Mouse (Mus musculus): ENCODE data around the gene Brd1. TPM values are rescaled to one million over a fixed set of nuclear protein-coding genes. Genes with fewer than 3 reads are reported as not detected.
"Not testable (repeated sequence)": the region's sequence is repeated elsewhere in the genome, so short reads cannot be mapped to it uniquely, and the experiment has no call there.

Gene Brd1
- polyA plus RNA-seq, 2 experiments, result 24.9 to 28.2 TPM

- no peak for TF ChIP-seq POLR2A (IDR thresholded peaks at IDR 0.05; ENCODE audit: borderline replicate concordance, extremely low read depth, insufficient read depth, insufficient read length)
These were observed 25.8 kb downstream of the Brd1 start for GRCm38 (mm10) chr15:88708204-88708603.

GRCm38 (mm10) chr15:88706987-88707386 is 27.0 kb downstream of the Brd1 start:
- not testable (repeated sequence) for H3K4me2 ChIP-seq (replicated peaks; ENCODE audit: low read depth, low read length, severe bottlenecking); H3K27ac ChIP-seq (replicated peaks; ENCODE audit: low read depth, low read length); ATAC-seq (ENCODE audit: low FRiP score, low read depth); H3K9me3 ChIP-seq (ENCODE audit: control insufficient read depth, low read length); H3K4me3 ChIP-seq (replicated peaks; ENCODE audit: low read length); H3K27me3 ChIP-seq (ENCODE audit: control insufficient read depth, insufficient read depth, low read length); H3K9ac ChIP-seq (ENCODE audit: low read depth, low read length, severe bottlenecking); H3K4me1 ChIP-seq (ENCODE audit: control insufficient read depth, insufficient read depth, low read length); DNase-seq (ENCODE audit: low spot score)
- H3K36me3 ChIP-seq (ENCODE audit: control insufficient read depth, insufficient read depth, low read length), result peaks cover 98% of the 10 kb centered on the region
- 71% methylated on average over 13 of the region's 13 CpGs for whole genome bisulfite sequencing

More at GRCm38 (mm10) chr15:88708204-88708603, 25.8 kb downstream of the Brd1 start:
- ATAC-seq (ENCODE audit: low FRiP score, low read depth) (no peak), DNase-seq (ENCODE audit: low spot score) (no peak)
- Histone ChIP-seq H3K36me3 (ENCODE audit: control insufficient read depth, insufficient read depth, low read length) (peaks cover 99% of the 10 kb centered on the region), H3K9me3 (ENCODE audit: control insufficient read depth, low read length) (no peaks in the 10 kb centered on the region), H3K27ac (replicated peaks; ENCODE audit: low read depth, low read length) (no peak overlapping the region), H3K27me3 (ENCODE audit: control insufficient read depth, insufficient read depth, low read length) (no peaks in the 10 kb centered on the region), H3K4me3 (replicated peaks; ENCODE audit: low read length) (no peak overlapping the region), H3K4me2 (replicated peaks; ENCODE audit: low read depth, low read length, severe bottlenecking) (no peak overlapping the region), H3K9ac (ENCODE audit: low read depth, low read length, severe bottlenecking) (no peak overlapping the region), H3K4me1 (ENCODE audit: control insufficient read depth, insufficient read depth, low read length) (no peaks in the 10 kb centered on the region)
- WGBS, result 88% methylated on average over 5 of the region's 5 CpGs

- Histone ChIP-seq H3K4me1 (ENCODE audit: control insufficient read depth, insufficient read depth, low read length) (no peaks in the 10 kb centered on the region), H3K9me3 (ENCODE audit: control insufficient read depth, low read length) (no peaks in the 10 kb centered on the region), H3K27me3 (ENCODE audit: control insufficient read depth, insufficient read depth, low read length) (no peaks in the 10 kb centered on the region), H3K36me3 (ENCODE audit: control insufficient read depth, insufficient read depth, low read length) (peaks cover 98% of the 10 kb centered on the region), H3K9ac (ENCODE audit: low read depth, low read length, severe bottlenecking) (no peak overlapping the region), H3K4me3 (replicated peaks; ENCODE audit: low read length) (no peak overlapping the region), H3K27ac (replicated peaks; ENCODE audit: low read depth, low read length) (no peak overlapping the region), H3K4me2 (replicated peaks; ENCODE audit: low read depth, low read length, severe bottlenecking) (no peak overlapping the region)
- DNase-seq (ENCODE audit: low spot score), result no peak
- TF ChIP-seq POLR2A (IDR thresholded peaks at IDR 0.05; ENCODE audit: borderline replicate concordance, extremely low read depth, insufficient read depth, insufficient read length), result no peak
- ATAC-seq (ENCODE audit: low FRiP score, low read depth), result no peak
- WGBS, result 86% methylated on average over 6 of the region's 6 CpGs
These were observed 27.7 kb downstream of the Brd1 start for GRCm38 (mm10) chr15:88706320-88706719.

GRCm38 (mm10) chr15:88704284-88704683 is 29.7 kb downstream of the Brd1 start:
- no peak overlapping the region for H3K4me2 ChIP-seq (replicated peaks; ENCODE audit: low read depth, low read length, severe bottlenecking)
- no peaks in the 10 kb centered on the region for H3K27me3 ChIP-seq (ENCODE audit: control insufficient read depth, insufficient read depth, low read length)
- no peaks in the 10 kb centered on the region for H3K4me1 ChIP-seq (ENCODE audit: control insufficient read depth, insufficient read depth, low read length)
- H3K9ac ChIP-seq (ENCODE audit: low read depth, low read length, severe bottlenecking), result no peak overlapping the region
- no peak overlapping the region for H3K27ac ChIP-seq (replicated peaks; ENCODE audit: low read depth, low read length)
- no peak for DNase-seq (ENCODE audit: low spot score)
- WGBS, result 63% methylated on average over 1 of the region's 1 CpGs
- TF ChIP-seq POLR2A (IDR thresholded peaks at IDR 0.05; ENCODE audit: borderline replicate concordance, extremely low read depth, insufficient read depth, insufficient read length), result no peak
- H3K9me3 ChIP-seq (ENCODE audit: control insufficient read depth, low read length), result no peaks in the 10 kb centered on the region
- no peak for ATAC-seq (ENCODE audit: low FRiP score, low read depth)
- H3K4me3 ChIP-seq (replicated peaks; ENCODE audit: low read length), result no peak overlapping the region
- H3K36me3 ChIP-seq (ENCODE audit: control insufficient read depth, insufficient read depth, low read length), result peaks cover 98% of the 10 kb centered on the region

- Histone ChIP-seq H3K9ac (ENCODE audit: low read depth, low read length, severe bottlenecking) (no peak overlapping the region), H3K36me3 (ENCODE audit: control insufficient read depth, insufficient read depth, low read length) (peaks cover 95% of the 10 kb centered on the region), H3K27ac (replicated peaks; ENCODE audit: low read depth, low read length) (no peak overlapping the region), H3K27me3 (ENCODE audit: control insufficient read depth, insufficient read depth, low read length) (no peaks in the 10 kb centered on the region), H3K4me3 (replicated peaks; ENCODE audit: low read length) (no peak overlapping the region), H3K4me1 (ENCODE audit: control insufficient read depth, insufficient read depth, low read length) (no peaks in the 10 kb centered on the region), H3K9me3 (ENCODE audit: control insufficient read depth, low read length) (no peaks in the 10 kb centered on the region), H3K4me2 (replicated peaks; ENCODE audit: low read depth, low read length, severe bottlenecking) (no peak overlapping the region)
- no peak for ATAC-seq (ENCODE audit: low FRiP score, low read depth)
- DNase-seq (ENCODE audit: low spot score), result no peak
- 90% methylated on average over 3 of the region's 3 CpGs for WGBS
- no peak for TF ChIP-seq POLR2A (IDR thresholded peaks at IDR 0.05; ENCODE audit: borderline replicate concordance, extremely low read depth, insufficient read depth, insufficient read length)
These were observed 31.5 kb downstream of the Brd1 start for GRCm38 (mm10) chr15:88702501-88702900.

- no peak overlapping the region for H3K9ac ChIP-seq (ENCODE audit: low read depth, low read length, severe bottlenecking)
- 88% methylated on average over 18 of the region's 18 CpGs for WGBS
- H3K27me3 ChIP-seq (ENCODE audit: control insufficient read depth, insufficient read depth, low read length), result no peaks in the 10 kb centered on the region
- ATAC-seq (ENCODE audit: low FRiP score, low read depth) (no peak), DNase-seq (ENCODE audit: low spot score) (no peak)
- H3K4me3 ChIP-seq (replicated peaks; ENCODE audit: low read length), result no peak overlapping the region
- no peak for TF ChIP-seq POLR2A (IDR thresholded peaks at IDR 0.05; ENCODE audit: borderline replicate concordance, extremely low read depth, insufficient read depth, insufficient read length)
- no peak overlapping the region for H3K4me2 ChIP-seq (replicated peaks; ENCODE audit: low read depth, low read length, severe bottlenecking)
- H3K36me3 ChIP-seq (ENCODE audit: control insufficient read depth, insufficient read depth, low read length), result peaks cover 95% of the 10 kb centered on the region
- no peak overlapping the region for H3K27ac ChIP-seq (replicated peaks; ENCODE audit: low read depth, low read length)
- no peaks in the 10 kb centered on the region for H3K4me1 ChIP-seq (ENCODE audit: control insufficient read depth, insufficient read depth, low read length)
- H3K9me3 ChIP-seq (ENCODE audit: control insufficient read depth, low read length), result no peaks in the 10 kb centered on the region
These were observed 33.3 kb downstream of the Brd1 start for GRCm38 (mm10) chr15:88700759-88701158.

Measured in limb, embryonic 14.5 days (tissue).